Mouse (Mus musculus) stomach, embryonic 16.5 days (tissue): ENCODE measurements at regions not wholly inside any gene's neighbourhood (a gene's known extent, or its start where the extent isn't known, plus 50 kb on each side); places are given as distances from the start of the nearest gene placed in this dataset.
"Not testable (repeated sequence)": the region's sequence is repeated elsewhere in the genome, so short reads cannot be mapped to it uniquely, and the experiment has no call there.

Experiments
- ATAC-seq: fragments of 200-750 bp; cut with Nextera tagmentation; 2 replicates; pipeline ENCODE4 v1.8.0; 2017; ENCODE audit warnings: moderate number of reproducible peaks, moderate TSS enrichment; ENCODE audit not compliant: insufficient read depth, low FRiP score
- H3K27ac ChIP-seq: fragments of 300-500 bp; sonication (generic); 2 replicates; pipeline ENCODE4 v1.5.1; 2014; ENCODE audit warnings: low read length
- H3K27me3 ChIP-seq: fragments of 300-500 bp; sonication (generic); 2 replicates; pipeline ENCODE4 v1.6.1; 2014; ENCODE audit warnings: low read length, control low read depth, mixed read lengths; ENCODE audit not compliant: control insufficient read depth, insufficient read depth
- H3K36me3 ChIP-seq: fragments of 300-500 bp; sonication (generic); 2 replicates; pipeline ENCODE4 v1.6.1; 2014; ENCODE audit warnings: low read length; ENCODE audit not compliant: control insufficient read depth, insufficient read depth
- H3K4me1 ChIP-seq: fragments of 300-500 bp; sonication (generic); 2 replicates; pipeline ENCODE4 v1.6.1; 2014; ENCODE audit warnings: low read length, control low read depth, mixed read lengths; ENCODE audit not compliant: control insufficient read depth, insufficient read depth
- H3K4me2 ChIP-seq: fragments of 300-500 bp; sonication (generic); 2 replicates; pipeline ENCODE4 v1.6.1; 2014; ENCODE audit warnings: low read depth, low read length, mixed read lengths
- H3K4me3 ChIP-seq: fragments of 300-500 bp; sonication (generic); replicated peaks from 2 replicates; pipeline ENCODE4 v1.5.1; 2014; ENCODE audit warnings: mild to moderate bottlenecking, low read length
- H3K9ac ChIP-seq: fragments of 300-500 bp; sonication (generic); 2 replicates; pipeline ENCODE4 v1.6.1; 2014; ENCODE audit warnings: low read length
- H3K9me3 ChIP-seq: fragments of 300-500 bp; sonication (generic); replicated peaks from 2 replicates; pipeline ENCODE4 v1.6.1; 2016; ENCODE audit warnings: low read length, control low read depth; ENCODE audit not compliant: control insufficient read depth
- WGBS: fragments of 180-500 bp; shearing (Covaris S2); extraction: QIAGEN DNeasy Blood & Tissue Kit; methylation state at CpG from one replicate; pipeline ENCODE4 v1.1.7; 2014; 5-methylcytosine and 5-hydroxymethylcytosine counted together

DNA sequence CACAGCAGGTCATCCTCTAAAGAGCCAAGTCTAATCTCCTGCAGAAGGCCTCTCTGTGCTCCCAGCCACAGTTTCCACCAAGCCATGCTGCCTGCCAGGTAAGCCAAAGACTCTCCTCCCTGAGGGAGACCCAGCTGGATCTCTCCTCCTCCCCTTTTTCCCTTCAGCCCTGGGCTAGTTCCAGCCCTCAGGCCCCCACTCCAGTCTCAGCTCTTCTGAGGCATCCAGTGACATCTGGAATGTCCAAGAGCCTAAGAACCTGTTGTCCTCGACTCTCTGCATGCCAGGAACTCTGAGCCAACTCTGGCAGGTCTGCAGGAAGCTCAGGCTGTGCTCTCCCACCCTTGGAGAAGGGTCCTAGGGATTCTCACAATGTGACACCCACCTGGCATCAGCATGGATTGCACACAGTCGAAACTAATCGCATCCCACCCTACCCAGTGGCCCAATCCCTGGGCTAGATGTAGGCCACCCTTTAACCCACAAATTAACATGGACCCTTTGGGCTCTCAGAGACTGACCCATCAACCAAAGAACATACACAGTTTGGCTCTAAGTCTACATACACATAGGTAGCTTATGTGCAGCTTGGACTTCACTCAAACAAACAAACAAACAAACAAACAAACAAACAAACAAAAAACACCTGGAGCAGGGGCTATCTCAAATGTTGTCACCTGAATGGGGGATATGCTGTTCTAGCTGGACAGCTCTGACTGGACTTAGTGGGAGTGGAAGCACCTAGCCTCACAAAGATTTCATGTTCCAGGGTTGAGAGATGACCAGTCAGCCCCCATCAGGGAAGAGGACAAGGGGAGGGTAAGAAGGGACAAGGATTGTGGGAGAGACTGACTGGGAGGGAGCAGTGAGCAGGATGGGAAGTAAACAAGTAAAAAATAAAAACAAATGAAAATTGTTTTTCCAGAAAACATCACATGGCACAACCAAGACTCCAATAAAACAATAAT is 57.9 kb upstream of the Zfp709 start:
- ATAC-seq, result peak; percentile 67
- not testable (repeated sequence) for H3K9ac ChIP-seq

GRCm38 (mm10) chr8:71822749-71823148 is 59.1 kb upstream of the Zfp709 start:
- not testable (repeated sequence) for H3K36me3 ChIP-seq, H3K4me1 ChIP-seq, H3K27me3 ChIP-seq, H3K27ac ChIP-seq, H3K9me3 ChIP-seq, H3K4me2 ChIP-seq, H3K4me3 ChIP-seq, H3K9ac ChIP-seq, ATAC-seq
- WGBS, result 48% methylated on average over 1 of the region's 1 CpGs

More for the DNA sequence above, 57.9 kb upstream of the Zfp709 start:
- not testable (repeated sequence) for H3K9me3 ChIP-seq, H3K4me1 ChIP-seq, H3K27ac ChIP-seq, H3K4me2 ChIP-seq, H3K27me3 ChIP-seq, H3K36me3 ChIP-seq, H3K4me3 ChIP-seq
- 71% methylated on average over 3 of the region's 3 CpGs for WGBS

GRCm38 (mm10) chr8:71819936-71820335 is 61.9 kb upstream of the Zfp709 start:
- H3K36me3 ChIP-seq, H3K9me3 ChIP-seq, H3K4me3 ChIP-seq, H3K27ac ChIP-seq, H3K9ac ChIP-seq, H3K4me2 ChIP-seq, H3K27me3 ChIP-seq, H3K4me1 ChIP-seq: not testable (repeated sequence)
- ATAC-seq, result peak; percentile 63; the same call in 1 of the 2 replicates
- WGBS, result 83% methylated on average over 8 of the region's 8 CpGs

GRCm38 (mm10) chr8:71819381-71819780 is 62.4 kb upstream of the Zfp709 start:
- H3K4me3 ChIP-seq, ATAC-seq, H3K27me3 ChIP-seq, H3K4me2 ChIP-seq, H3K36me3 ChIP-seq, H3K27ac ChIP-seq, H3K4me1 ChIP-seq, H3K9ac ChIP-seq, H3K9me3 ChIP-seq: not testable (repeated sequence)
- WGBS, result 90% methylated on average over 9 of the region's 9 CpGs

- WGBS, result 91% methylated on average over 19 of the region's 20 CpGs
- not testable (repeated sequence) for H3K27ac ChIP-seq, H3K9me3 ChIP-seq, H3K4me3 ChIP-seq, H3K9ac ChIP-seq, ATAC-seq, H3K4me2 ChIP-seq, H3K36me3 ChIP-seq, H3K27me3 ChIP-seq, H3K4me1 ChIP-seq
Measured at GRCm38 (mm10) chr8:71816272-71817034, 65.4 kb upstream of the Zfp709 start.

DNA sequence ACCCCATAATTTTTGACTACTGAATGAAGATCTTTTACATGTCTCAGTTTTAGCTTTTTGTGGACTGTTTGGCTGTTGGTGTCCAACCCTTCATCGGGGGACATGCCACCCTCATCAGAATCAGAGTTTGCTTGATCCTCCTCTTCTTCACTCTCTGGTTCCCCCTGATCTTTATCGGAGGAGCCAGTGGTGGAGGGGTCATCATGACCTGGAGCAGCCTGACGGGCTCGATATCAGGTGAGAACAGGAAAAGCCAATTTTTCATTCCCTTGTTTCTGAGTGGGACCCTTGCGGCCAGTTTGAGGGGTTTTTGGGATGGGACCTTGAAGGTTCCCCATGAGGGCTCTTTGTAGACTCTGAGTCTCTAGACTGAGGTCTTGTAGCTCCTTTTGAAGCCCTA is 66.0 kb upstream of the Zfp709 start:
- not testable (repeated sequence) for H3K4me1 ChIP-seq, H3K27me3 ChIP-seq, H3K4me3 ChIP-seq, H3K27ac ChIP-seq, H3K9ac ChIP-seq, H3K9me3 ChIP-seq, H3K4me2 ChIP-seq, H3K36me3 ChIP-seq, ATAC-seq
- 91% methylated on average over 5 of the region's 5 CpGs for WGBS

- not testable (repeated sequence) for H3K27me3 ChIP-seq, H3K4me2 ChIP-seq, H3K4me3 ChIP-seq, H3K36me3 ChIP-seq, H3K4me1 ChIP-seq, H3K27ac ChIP-seq, ATAC-seq, H3K9ac ChIP-seq, H3K9me3 ChIP-seq
- 87% methylated on average over 14 of the region's 14 CpGs for WGBS
Measured at GRCm38 (mm10) chr8:71814740-71815514, 66.9 kb upstream of the Zfp709 start.

GRCm38 (mm10) chr8:71813889-71814288 is 67.9 kb upstream of the Zfp709 start:
- H3K4me3 ChIP-seq, ATAC-seq, H3K9ac ChIP-seq, H3K27me3 ChIP-seq, H3K4me1 ChIP-seq, H3K27ac ChIP-seq, H3K36me3 ChIP-seq, H3K4me2 ChIP-seq, H3K9me3 ChIP-seq: not testable (repeated sequence)
- 79% methylated on average over 4 of the region's 4 CpGs for WGBS

GRCm38 (mm10) chr8:71813239-71813638 is 68.6 kb upstream of the Zfp709 start:
- not testable (repeated sequence) for H3K4me3 ChIP-seq, H3K9ac ChIP-seq, H3K36me3 ChIP-seq, H3K27ac ChIP-seq, H3K9me3 ChIP-seq, ATAC-seq, H3K4me2 ChIP-seq, H3K27me3 ChIP-seq, H3K4me1 ChIP-seq
- 89% methylated on average over 8 of the region's 8 CpGs for WGBS
